Mouse (Mus musculus): ENCODE results near the gene Rab27a.

GRCm38 (mm10) chr9:73137341-73137886 is 92.8 kb downstream of the Rab27a start:
- no peak for TF ChIP-seq CTCF (IDR thresholded peaks at IDR 0.05; ENCODE audit: control insufficient read depth, insufficient read depth, insufficient replicate concordance, low read depth, low read length)
- no peak for TF ChIP-seq POLR2A (IDR thresholded peaks at IDR 0.05; ENCODE audit: control insufficient read depth, low read depth, low read length)

Data from testis, adult 2 months (tissue).